Mouse (Mus musculus) lung, embryonic 15.5 days (tissue): ENCODE measurements around the gene Ptger2. TPM values are rescaled to one million over a fixed set of nuclear protein-coding genes. Genes with fewer than 3 reads are reported as not detected.
"Not testable (repeated sequence)": the region's sequence is repeated elsewhere in the genome, so short reads cannot be mapped to it uniquely, and the experiment has no call there.

Experiments used
- ATAC-seq: fragments of 200-750 bp; cut with Nextera tagmentation; 2 replicates; pipeline ENCODE4 v1.8.0; 2017; ENCODE audit warnings: moderate number of reproducible peaks, borderline replicate concordance; ENCODE audit not compliant: low FRiP score, low TSS enrichment; ENCODE audit errors: extremely low read depth
- H3K27ac ChIP-seq: fragments of 300-500 bp; sonication (generic); 2 replicates; pipeline ENCODE4 v1.5.1; 2015; ENCODE audit warnings: moderate library complexity, mild to moderate bottlenecking, inconsistent platforms
- H3K27me3 ChIP-seq: fragments of 300-500 bp; sonication (generic); 2 replicates; pipeline ENCODE4 v1.6.1; 2015; ENCODE audit warnings: inconsistent platforms
- H3K36me3 ChIP-seq: fragments of 300-500 bp; sonication (generic); 2 replicates; pipeline ENCODE4 v1.6.1; 2015; ENCODE audit warnings: inconsistent platforms
- H3K4me1 ChIP-seq: fragments of 300-500 bp; sonication (generic); 2 replicates; pipeline ENCODE4 v1.6.1; 2015; ENCODE audit warnings: inconsistent platforms
- H3K4me2 ChIP-seq: fragments of 300-500 bp; sonication (generic); 2 replicates; pipeline ENCODE4 v1.6.1; 2015; ENCODE audit warnings: inconsistent platforms, mild to moderate bottlenecking, moderate library complexity
- H3K4me3 ChIP-seq: fragments of 300-500 bp; sonication (generic); 2 replicates; pipeline ENCODE4 v1.5.1; 2015; ENCODE audit warnings: mild to moderate bottlenecking, inconsistent platforms
- H3K9ac ChIP-seq: fragments of 300-500 bp; sonication (generic); 2 replicates; pipeline ENCODE4 v1.6.1; 2015; ENCODE audit warnings: inconsistent platforms
- H3K9me3 ChIP-seq: fragments of 300-500 bp; sonication (generic); 2 replicates; pipeline ENCODE4 v1.6.1; 2016; ENCODE audit warnings: inconsistent platforms
- WGBS: fragments of 180-500 bp; shearing (Covaris S2); methylation state at CpG from one replicate; pipeline ENCODE4 v1.1.7; 2015; 5-methylcytosine and 5-hydroxymethylcytosine counted together
- polyA plus RNA-seq: library from polyadenylated mRNA; unstranded; fragments of >200 nt; fragmentation: Nextera tagmentation; extraction: Ambion mirVana; gene quantifications from 2 replicates; pipeline ENCODE4 v1.2.1, GENCODE M21; 2015

Gene Ptger2
- polyA plus RNA-seq, result 4.1 and 4.5 TPM in 2 replicates

DNA sequence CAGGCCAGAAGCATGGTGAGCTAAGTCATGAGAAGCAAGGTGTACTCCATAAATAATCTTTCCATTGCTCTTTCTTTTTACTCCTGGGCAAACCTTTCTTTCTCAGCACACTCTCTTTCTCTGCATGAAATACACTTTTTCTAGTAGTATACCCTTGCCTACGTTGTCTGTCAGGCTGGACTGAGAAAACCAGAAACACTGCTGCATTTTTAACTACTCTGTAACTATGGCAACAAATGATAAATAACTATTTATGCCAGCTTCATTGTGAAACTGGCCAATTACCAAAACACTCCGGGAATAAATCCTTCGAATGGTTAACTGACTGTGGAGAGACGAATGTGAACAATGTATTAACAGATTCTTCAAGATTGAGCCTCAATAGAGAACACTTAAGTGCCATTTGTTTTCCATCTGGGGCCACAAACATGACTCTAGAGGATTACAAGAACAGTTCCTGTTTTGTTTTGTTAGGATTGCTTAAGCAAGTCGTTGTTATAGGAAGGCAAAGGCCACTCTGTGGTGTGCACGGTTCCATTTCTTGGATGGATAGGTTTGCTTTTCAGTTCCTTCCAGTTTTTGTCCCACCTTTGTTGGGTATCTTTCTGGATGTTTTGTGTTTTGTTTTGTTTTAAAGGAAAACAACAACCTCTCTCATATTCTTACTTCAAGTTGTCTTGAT, at the start of gene Ptger2:
Gene Ptger2, plus strand, starts transcription at position 522 of the 682 bp plus-strand sequence.
- WGBS, result 44% methylated on average over 6 of the region's 6 CpGs
- H3K9ac ChIP-seq, result peak within 1 kb of the TSS; percentile 47
- H3K9me3 ChIP-seq, H3K36me3 ChIP-seq, H3K27me3 ChIP-seq, ATAC-seq: not testable (repeated sequence)
- H3K4me3 ChIP-seq, result peak within 1 kb of the TSS; percentile 54
- peak within 1 kb of the TSS; percentile 82 for H3K4me2 ChIP-seq
- peaks cover 12% of the 10 kb centered on the region for H3K4me1 ChIP-seq
- H3K27ac ChIP-seq, result peak within 1 kb of the TSS; percentile 53; the same call in 1 of the 2 replicates

GRCm38 (mm10) chr14:44960746-44961145, 27.2 kb upstream of the Ptger2 start:
- WGBS, result 47% methylated on average over 1 of the region's 1 CpGs
- Histone ChIP-seq H3K36me3 (no peaks in the 10 kb centered on the region), H3K9ac (no peak overlapping the region), H3K4me2 (no peak overlapping the region), H3K27ac (no peak overlapping the region), H3K4me1 (no peaks in the 10 kb centered on the region), H3K9me3 (no peaks in the 10 kb centered on the region), H3K27me3 (no peaks in the 10 kb centered on the region), H3K4me3 (no peak overlapping the region)
- ATAC-seq, result 0 out of 2 replicates have a peak, but pooled peaks have one; percentile 14

- not testable (repeated sequence) for H3K4me1 ChIP-seq, H3K9ac ChIP-seq, H3K9me3 ChIP-seq, H3K4me3 ChIP-seq, H3K27ac ChIP-seq, H3K27me3 ChIP-seq, H3K4me2 ChIP-seq, ATAC-seq, H3K36me3 ChIP-seq
- WGBS, result 7% methylated on average over 4 of the region's 4 CpGs
These were observed 10.7 kb upstream of the Ptger2 start for GRCm38 (mm10) chr14:44977278-44977677.

DNA sequence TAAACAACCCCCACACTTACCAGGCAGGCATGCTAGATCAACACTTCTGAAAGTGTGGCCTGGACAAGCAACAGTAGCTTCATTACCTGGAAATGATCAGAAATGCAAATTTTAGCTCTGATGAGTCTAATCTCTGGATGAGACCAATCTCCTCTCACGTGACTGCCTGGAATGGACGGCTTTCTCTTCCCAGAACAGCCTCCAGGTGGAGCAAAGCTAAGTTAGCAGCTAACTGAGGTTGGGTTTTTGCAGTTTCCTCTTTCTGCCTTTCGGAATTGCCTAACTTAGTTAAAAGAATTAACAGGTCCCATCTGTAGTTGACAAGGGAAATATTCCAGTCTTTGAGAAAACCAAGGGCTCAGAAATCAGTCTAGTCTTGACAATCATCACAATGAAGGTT, 8.1 kb upstream of the Ptger2 start:
- Histone ChIP-seq H3K4me1 (no peaks in the 10 kb centered on the region), H3K27me3 (peaks cover 3% of the 10 kb centered on the region; the same call in 1 of the 2 replicates), H3K36me3 (no peaks in the 10 kb centered on the region), H3K4me3 (no peak overlapping the region), H3K9ac (no peak overlapping the region), H3K9me3 (no peaks in the 10 kb centered on the region), H3K27ac (no peak overlapping the region), H3K4me2 (no peak overlapping the region)
- 14% methylated on average over 3 of the region's 3 CpGs for WGBS
- ATAC-seq, result no peak

GRCm38 (mm10) chr14:44981490-44981889, 6.5 kb upstream of the Ptger2 start:
- no peak for ATAC-seq
- no peaks in the 10 kb centered on the region for H3K9me3 ChIP-seq
- H3K9ac ChIP-seq, result no peak overlapping the region
- H3K27ac ChIP-seq, result no peak overlapping the region
- no peaks in the 10 kb centered on the region for H3K4me1 ChIP-seq
- H3K36me3 ChIP-seq, result no peaks in the 10 kb centered on the region
- no peak overlapping the region for H3K4me2 ChIP-seq
- no peak overlapping the region for H3K4me3 ChIP-seq
- peaks cover 3% of the 10 kb centered on the region; the same call in 1 of the 2 replicates for H3K27me3 ChIP-seq
- 4% methylated on average over 4 of the region's 4 CpGs for WGBS

DNA sequence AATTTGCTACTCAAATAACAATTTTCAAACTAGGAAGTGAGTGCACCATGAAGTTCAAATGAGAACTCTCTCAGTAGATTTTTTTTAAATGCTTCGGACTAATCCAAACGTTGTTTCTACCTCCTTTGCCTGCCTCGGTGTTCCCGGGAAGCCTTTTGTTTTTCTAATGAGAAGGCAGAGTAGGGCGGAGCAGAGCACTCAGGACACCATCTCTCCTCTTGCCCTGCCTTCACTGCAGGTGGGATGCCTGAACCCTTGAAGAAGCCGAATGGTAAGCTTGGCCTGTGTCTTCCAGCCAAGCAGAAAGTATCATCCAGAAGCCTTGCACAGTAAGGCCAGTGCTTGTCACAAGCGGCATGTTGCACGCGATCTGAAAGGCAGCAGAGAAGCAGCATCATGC, 3.9 kb upstream of the Ptger2 start:
- Histone ChIP-seq H3K27me3 (peaks cover 3% of the 10 kb centered on the region; the same call in 1 of the 2 replicates), H3K4me3 (no peak overlapping the region), H3K4me1 (peaks cover 6% of the 10 kb centered on the region), H3K9me3 (no peaks in the 10 kb centered on the region), H3K27ac (no peak overlapping the region), H3K4me2 (no peak overlapping the region), H3K9ac (no peak overlapping the region), H3K36me3 (no peaks in the 10 kb centered on the region)
- WGBS, result 44% methylated on average over 9 of the region's 9 CpGs
- ATAC-seq, result no peak

DNA sequence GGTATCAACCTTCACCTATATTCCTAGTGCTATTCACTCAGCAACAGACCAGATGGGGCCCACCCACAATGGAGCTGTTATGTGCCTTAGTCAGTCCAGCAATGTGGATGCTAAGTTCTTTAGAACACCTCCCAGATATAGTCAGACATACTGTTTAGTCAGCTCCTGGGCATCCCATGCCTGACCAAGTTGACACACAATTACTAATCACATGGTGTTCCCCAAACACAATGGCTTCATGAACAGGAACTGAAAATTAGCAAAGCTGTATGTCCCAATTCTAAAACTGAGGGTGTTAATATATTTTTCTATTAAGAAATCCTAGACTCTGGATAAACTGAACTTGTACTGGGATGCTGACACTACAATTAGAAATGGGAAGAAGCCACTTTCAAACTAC, 1.7 kb upstream of the Ptger2 start:
- H3K4me3 ChIP-seq, result no peak overlapping the region
- H3K9me3 ChIP-seq, result no peaks in the 10 kb centered on the region
- no peak for ATAC-seq
- no peak overlapping the region for H3K27ac ChIP-seq
- no peak overlapping the region for H3K9ac ChIP-seq
- H3K27me3 ChIP-seq, result peaks cover 5% of the 10 kb centered on the region; the same call in 1 of the 2 replicates
- H3K36me3 ChIP-seq, result no peaks in the 10 kb centered on the region
- H3K4me1 ChIP-seq, result peaks cover 12% of the 10 kb centered on the region
- H3K4me2 ChIP-seq, result no peak overlapping the region

DNA sequence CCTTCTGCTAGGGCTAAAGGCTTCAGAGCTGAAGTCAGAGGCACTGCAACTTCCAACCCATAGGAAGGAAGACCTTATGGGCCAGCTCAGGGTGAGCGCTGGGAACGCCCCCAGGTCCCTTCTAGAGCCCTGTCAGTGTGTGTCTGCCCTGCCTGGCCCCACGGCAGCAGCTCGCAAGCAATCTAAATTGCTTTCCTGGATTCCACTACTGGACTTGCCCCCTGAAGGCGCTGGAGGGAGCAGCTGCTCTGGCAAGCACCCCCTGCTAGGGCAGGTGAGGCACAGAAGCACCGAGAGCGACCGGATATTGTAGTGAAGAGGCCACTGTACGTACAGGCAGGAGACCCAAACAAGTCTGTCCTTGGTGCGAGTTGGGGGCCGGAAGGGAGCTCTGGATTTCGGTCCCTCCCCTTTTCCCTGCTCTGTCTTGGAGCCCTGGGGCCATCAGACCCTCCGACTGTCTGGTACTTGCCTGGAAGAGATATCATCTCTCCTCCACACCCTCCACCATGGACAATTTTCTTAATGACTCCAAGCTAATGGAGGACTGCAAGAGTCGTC, 541 bp downstream of the Ptger2 start:
- peak; percentile 60; the same call in 1 of the 2 replicates for ATAC-seq
- H3K27ac ChIP-seq, result peak overlapping the region; percentile 53; the same call in 1 of the 2 replicates
- no peaks in the 10 kb centered on the region for H3K36me3 ChIP-seq
- H3K27me3 ChIP-seq, result 0 out of 2 replicates have a peak, but pooled peaks cover 5% of the 10 kb centered on the region
- H3K4me2 ChIP-seq, result peak overlapping the region; percentile 82
- WGBS, result 4% methylated on average over 14 of the region's 14 CpGs
- H3K4me1 ChIP-seq, result peaks cover 12% of the 10 kb centered on the region
- H3K4me3 ChIP-seq, result peak overlapping the region; percentile 54
- H3K9me3 ChIP-seq, result no peaks in the 10 kb centered on the region
- H3K9ac ChIP-seq, result peak overlapping the region; percentile 47

GRCm38 (mm10) chr14:44989017-44989721, 1.2 kb downstream of the Ptger2 start:
- Histone ChIP-seq H3K4me1 (peaks cover 12% of the 10 kb centered on the region), H3K36me3 (no peaks in the 10 kb centered on the region), H3K9ac (peak overlapping the region; percentile 47), H3K4me3 (peak overlapping the region; percentile 54), H3K27ac (no peak overlapping the region), H3K4me2 (peak overlapping the region; percentile 82), H3K9me3 (no peaks in the 10 kb centered on the region), H3K27me3 (0 out of 2 replicates have a peak, but pooled peaks cover 5% of the 10 kb centered on the region)
- peak; percentile 35; the same call in 1 of the 2 replicates for ATAC-seq
- 2% methylated on average over 45 of the region's 45 CpGs for WGBS

DNA sequence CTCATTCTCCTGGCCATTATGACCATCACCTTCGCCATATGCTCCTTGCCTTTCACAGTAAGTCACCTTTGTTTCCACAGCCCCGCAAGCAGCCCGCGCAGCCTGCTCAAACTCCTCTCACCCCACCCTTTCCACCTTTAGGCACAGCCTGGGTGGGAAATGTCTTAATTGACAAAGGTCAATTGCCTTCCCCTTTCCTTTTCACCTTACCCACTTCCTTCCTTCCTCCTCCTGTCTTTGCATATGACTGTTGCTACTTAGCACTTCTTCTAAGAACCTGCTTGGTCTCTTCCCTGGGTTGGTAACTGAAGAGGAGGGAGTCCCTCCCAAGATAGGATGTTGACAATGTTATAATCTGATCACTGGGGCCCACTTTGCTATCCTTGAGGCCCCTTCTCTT, 1.8 kb downstream of the Ptger2 start:
- H3K9me3 ChIP-seq, result no peaks in the 10 kb centered on the region
- no peaks in the 10 kb centered on the region for H3K36me3 ChIP-seq
- WGBS, result 25% methylated on average over 4 of the region's 4 CpGs
- ATAC-seq, result no peak
- peak overlapping the region; percentile 47; the same call in 1 of the 2 replicates for H3K9ac ChIP-seq
- H3K27me3 ChIP-seq, result 0 out of 2 replicates have a peak, but pooled peaks cover 5% of the 10 kb centered on the region
- no peak overlapping the region for H3K27ac ChIP-seq
- H3K4me1 ChIP-seq, result peaks cover 12% of the 10 kb centered on the region
- H3K4me3 ChIP-seq, result peak overlapping the region; percentile 54
- H3K4me2 ChIP-seq, result peak overlapping the region; percentile 82

GRCm38 (mm10) chr14:44994337-44994736, 6.3 kb downstream of the Ptger2 start:
- no peaks in the 10 kb centered on the region for H3K36me3 ChIP-seq
- no peak overlapping the region for H3K4me3 ChIP-seq
- H3K27me3 ChIP-seq, result 0 out of 2 replicates have a peak, but pooled peaks cover 5% of the 10 kb centered on the region
- no peak overlapping the region for H3K27ac ChIP-seq
- ATAC-seq, result no peak
- 0 out of 2 replicates have a peak, but pooled peaks cover 4% of the 10 kb centered on the region for H3K4me1 ChIP-seq
- no peak overlapping the region for H3K4me2 ChIP-seq
- H3K9me3 ChIP-seq, result no peaks in the 10 kb centered on the region
- H3K9ac ChIP-seq, result no peak overlapping the region
